Mouse (Mus musculus): ENCODE measurements at regions not wholly inside any gene's neighbourhood (a gene's known extent, or its start where the extent isn't known, plus 50 kb on each side); places are given as distances from the start of the nearest gene placed in this dataset.
A peak's percentile ranks its signal among the peaks of the same experiment; 100 is the strongest.

DNA sequence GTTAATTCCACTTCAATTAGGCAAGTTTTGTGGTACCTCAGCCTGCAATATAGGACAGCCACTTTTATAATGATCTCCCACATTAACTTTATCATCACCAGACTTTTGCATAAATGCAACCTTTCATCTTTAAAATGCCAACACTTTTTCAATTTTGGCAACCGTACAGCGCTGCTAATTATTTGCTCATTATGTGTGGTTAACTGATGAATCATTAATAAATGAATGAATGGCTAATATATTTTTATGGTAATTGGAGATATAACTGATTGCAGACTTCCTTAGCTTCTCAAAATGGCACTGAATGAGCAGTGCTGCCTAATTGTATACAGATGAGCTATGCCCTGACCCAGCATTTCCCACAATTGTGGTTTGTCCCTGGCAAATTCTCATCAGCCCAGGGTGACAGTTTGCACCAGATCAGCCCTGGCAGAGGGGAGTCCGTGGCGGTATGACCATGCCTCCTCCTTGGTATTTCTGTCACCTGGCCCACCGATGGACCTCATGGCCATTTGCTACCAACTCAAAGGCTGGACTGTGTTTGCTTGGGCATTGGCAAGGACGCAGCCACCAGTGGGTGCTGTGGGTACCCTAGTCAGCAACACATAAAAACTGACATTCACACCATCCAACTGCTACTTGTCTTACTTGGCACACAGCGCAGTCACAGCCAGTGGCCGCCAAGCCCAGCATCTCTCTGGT, 173.7 kb upstream of the Lmo4 start:
- no peak for DNase-seq

GRCm38 (mm10) chr3:144377626-144378523, 172.9 kb upstream of the Lmo4 start:
- no peak for DNase-seq

DNA sequence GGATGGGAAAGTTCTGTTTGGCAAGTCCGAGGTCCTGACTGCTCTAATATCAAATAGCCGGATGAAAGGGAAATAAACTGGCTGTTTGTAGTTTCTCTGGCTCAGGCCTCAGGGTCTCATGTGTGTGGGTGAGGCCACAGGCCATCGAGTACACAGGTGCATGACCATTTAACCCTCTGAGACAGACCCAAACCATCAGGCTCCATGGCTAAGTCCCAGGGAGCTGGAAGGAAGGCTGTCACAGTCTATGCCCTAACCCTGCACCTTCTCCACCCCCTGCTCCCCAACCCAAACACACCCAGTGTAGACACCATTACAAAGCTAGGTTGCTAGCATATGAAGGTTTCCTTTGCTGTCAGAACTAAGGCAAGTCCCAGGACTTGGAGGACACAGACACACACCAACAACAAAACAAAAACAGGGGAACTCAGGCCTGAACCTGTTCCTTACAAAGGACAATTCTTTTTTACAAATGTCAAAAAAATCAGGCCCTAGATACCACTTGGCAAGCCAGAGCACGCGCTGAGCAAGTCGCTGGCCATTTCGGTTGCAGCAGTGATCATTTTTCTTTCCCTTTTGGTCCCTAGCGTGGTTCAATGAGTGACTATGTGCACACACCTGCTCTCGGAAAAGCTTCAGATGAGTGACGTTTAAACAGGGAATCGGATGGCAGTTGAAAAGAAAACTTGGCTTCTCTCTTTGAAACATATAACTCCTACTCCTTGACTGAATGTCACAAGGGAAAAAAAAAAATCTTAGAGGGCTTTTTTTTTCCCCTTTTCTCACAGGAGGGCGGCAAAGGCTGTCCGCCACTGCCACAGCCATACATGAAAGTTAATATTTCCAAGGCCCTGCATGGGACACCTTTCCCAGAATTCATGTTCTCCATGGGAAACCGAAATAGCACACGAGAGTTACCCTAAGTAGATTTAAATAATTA, 171.7 kb upstream of the Lmo4 start:
- no peak for DNase-seq

- DNase-seq: no peak
Observed at GRCm38 (mm10) chr3:144375725-144376412, 170.8 kb upstream of the Lmo4 start.

- DNase-seq: no peak
Observed at GRCm38 (mm10) chr3:144368300-144368699, 163.3 kb upstream of the Lmo4 start.

DNA sequence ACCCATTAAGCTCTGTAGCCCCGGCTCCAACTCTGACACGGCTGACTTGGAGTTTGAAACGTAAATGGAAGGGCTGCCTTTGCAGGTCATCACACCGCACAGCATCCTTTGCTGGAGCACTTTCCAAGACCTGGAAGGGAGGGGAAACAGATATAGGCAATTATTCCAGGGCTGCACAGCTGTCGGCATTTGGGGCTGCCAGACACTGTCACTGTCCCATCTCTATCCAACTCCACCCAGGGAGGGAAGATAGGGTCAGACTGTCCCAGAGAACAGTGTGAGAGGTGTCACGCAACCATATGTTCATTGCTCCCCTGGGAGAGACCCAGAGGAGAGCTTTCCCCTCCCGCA, 162.7 kb upstream of the Lmo4 start:
- DNase-seq: no peak

GRCm38 (mm10) chr3:144366976-144367765, 162.2 kb upstream of the Lmo4 start:
- DNase-seq: no peak

DNA sequence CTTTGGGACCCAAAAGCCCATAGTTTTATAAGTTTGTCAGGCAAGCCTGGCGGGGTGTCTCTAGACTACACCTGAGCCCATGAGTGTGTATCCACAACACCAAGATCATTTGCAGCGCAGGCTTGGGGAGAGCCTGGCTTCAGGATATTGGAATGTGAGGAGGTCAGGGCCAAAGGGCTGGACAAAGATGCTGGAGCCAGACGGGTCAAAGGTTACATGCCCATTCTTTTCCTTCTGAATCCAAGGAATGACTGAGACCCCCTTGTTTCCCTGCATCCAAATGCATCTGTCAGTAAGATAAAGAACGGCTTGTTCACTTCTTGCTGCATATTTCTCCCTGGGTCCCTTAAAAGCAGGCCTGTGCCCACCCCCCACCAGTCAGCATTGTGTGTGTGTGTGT, 160.9 kb upstream of the Lmo4 start:
- DNase-seq: no peak

GRCm38 (mm10) chr3:144362472-144362871, 157.5 kb upstream of the Lmo4 start:
- peak; percentile 61 to 65 for DNase-seq

- DNase-seq: no peak
Observed at GRCm38 (mm10) chr3:144361203-144361978, 156.4 kb upstream of the Lmo4 start.

DNA sequence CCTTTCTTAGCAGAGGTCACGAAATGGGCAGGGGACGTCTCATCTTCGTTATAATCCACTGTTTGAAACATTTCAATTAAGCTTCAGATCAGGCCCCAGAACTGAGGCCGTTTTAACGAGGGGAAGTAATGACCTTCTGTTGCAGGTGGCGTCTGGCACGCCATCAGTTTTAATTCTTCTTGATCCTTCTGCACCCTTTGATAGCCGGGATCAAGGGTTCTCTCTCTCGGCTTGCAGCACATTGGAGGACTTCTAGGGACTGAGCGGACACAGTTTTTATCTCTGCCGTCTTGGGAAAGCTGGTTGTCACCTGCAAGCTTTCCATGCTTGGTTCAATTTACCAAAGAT, 151.9 kb upstream of the Lmo4 start:
- DNase-seq: no peak

- no peak for DNase-seq
Observed at GRCm38 (mm10) chr3:144356103-144356947, 151.3 kb upstream of the Lmo4 start.

DNA sequence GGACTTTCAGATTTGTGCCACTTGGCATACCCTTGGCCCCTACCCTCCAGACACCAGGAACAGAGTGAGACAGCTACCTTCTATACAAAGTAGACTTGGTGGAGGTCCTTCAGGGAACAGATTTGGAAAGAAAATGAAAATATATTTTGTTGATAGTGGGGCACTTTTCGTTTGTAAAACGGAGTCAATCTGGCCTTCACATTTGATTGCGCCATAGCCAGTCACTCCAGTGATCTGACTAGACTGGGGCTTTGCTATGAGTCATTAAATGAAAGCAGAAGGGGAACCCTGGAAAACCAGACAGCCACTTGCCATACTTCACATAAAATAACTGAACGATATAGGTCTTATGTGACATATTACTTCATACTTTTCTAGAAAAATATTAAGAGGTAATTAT, 147.5 kb upstream of the Lmo4 start:
- no peak for DNase-seq

GRCm38 (mm10) chr3:144348431-144348830, 143.4 kb upstream of the Lmo4 start:
- no peak for DNase-seq

DNA sequence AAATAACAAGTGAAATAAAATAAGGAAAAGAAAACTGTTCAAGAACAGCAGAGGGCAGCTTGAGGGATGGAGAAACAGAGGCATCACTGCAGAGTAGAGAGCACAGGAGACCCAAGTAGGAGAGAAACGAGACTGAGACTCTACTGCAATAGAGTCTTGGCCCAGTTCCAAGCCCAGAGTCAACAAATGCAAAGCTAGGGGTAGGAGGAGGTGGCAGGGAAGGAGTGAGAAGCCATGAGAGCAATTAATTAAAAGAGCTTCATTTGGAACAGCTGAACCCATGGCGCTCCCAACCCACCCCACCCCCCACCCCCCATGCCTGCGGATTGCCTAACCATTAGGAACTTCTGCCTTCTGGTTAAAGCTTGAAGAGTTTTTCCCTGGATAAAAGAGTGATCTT, 130.2 kb upstream of the Lmo4 start:
- DNase-seq: no peak

DNA sequence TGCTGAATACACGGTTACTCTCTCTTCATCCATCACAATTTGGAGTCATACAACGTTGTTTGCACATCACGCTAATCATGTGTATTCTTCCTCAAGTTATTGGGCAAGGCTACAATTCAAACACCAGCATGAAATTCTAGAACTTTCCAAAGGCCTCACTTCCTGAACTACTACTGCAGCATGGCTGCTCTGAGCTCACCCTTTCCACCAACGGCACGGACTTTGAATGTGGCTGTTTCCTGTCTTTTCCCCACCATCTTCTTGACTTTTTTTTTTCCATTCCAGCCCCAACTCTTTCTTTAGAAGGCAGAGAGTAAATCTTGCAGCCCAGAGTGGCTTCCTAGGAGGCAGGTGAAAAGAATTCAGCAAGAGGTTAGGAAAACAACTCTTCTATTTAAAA, 129.2 kb upstream of the Lmo4 start:
- DNase-seq: no peak

DNA sequence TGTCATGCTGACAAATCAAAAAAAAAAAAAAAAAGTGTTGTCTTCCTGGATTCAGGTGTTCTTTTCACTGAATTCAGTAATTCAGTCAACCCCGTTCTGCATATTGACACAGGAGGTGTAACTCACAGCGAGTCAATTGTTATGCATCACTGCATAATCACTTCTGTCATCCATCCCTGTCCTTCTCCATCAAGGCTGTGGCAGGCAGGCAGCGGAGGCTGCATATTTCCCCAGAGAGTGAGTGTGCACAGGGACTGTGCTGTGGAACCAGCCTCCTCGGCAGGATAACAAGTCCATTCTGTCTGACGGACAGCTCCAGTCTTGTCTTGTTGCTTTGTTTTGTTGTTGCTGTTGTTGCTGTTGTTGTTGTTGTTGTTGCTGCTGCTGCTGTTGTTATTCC, 127.3 kb upstream of the Lmo4 start:
- DNase-seq: no peak

GRCm38 (mm10) chr3:144329117-144329516, 124.1 kb upstream of the Lmo4 start:
- DNase-seq: no peak

DNA sequence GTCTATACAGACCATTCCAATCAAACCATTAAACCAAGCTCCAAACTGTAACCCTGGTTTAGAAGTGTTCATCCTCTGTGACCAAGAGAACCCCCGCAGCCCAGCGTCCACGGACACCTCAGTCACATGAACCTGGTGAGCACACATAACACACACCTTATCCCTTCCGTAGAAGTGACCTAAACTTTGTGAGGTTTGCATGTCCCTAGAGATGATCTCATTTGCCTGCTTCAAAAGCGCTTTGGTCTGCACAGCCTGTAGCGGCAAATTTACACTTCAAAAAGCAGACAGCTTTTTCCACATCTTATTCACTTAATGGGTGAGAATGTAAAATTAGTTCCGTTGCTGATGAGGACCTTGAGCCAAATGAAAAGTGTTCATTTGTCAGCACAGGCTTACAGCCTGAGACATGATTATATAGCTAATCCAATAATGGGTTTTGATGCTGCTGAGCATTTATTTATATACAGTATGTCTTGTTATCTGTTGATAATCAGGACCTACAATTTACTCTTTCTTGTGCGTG, 122.3 kb upstream of the Lmo4 start:
- no peak for DNase-seq

DNA sequence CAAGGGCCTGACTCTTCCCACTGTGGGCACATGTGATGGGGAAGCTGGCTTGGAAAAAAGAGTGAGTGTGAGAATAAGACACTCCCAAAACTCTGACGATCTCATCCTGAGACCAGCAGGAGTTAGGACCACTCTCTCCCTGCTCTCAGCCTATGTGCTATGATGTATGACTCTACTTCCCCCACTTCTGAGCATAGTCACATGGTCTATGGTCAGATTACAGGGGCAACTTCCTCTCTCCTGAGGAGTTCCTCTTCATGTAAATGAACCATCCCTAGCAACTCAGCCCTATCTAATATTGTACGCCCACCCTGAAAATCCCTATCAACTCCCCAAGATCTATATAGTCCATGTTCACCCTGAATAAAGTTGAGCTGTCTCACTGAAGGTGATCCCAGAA, 120.0 kb upstream of the Lmo4 start:
- DNase-seq: no peak

All from B cell, adult 2 months (primary cell).